Mouse (Mus musculus) regulatory T cell (primary cell): ENCODE measurements at regions not wholly inside any gene's neighbourhood (a gene's known extent, or its start where the extent isn't known, plus 50 kb on each side); places are given as distances from the start of the nearest gene placed in this dataset.

Experiments used
- in situ Hi-C: fragments of 300-600 bp; cut with MboI, MseI; formaldehyde crosslinking; loops from one replicate; pipeline ENCODE4 v1.15.1; 2025; ENCODE audit warnings: high pct_unique_total_duplicates

DNA sequence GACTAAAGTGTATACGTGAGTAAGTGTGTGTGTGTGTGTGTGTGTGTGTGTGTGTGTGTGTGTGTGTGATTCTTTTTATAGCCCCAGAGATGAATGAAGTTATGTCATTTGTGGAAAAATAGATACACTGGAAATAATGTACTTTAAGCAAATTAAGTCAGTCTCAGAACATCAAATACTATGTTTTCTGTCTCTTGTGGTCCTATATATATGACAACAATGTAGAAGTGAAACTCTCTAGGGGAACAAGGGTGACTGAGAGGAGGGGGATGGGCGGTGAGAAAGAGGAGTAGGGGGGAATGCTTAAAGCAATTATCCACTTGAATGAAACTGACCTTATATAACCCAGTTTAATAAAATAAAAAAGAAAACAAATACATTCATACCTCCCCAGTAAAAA lies 285.5 kb downstream of the Pten start:
- in situ Hi-C loops = no loop called here

- in situ Hi-C loops = no loop called here
Measured at GRCm38 (mm10) chr19:33043696-33044095, 286.4 kb downstream of the Pten start.

- in situ Hi-C loops = no loop called here
Measured at GRCm38 (mm10) chr19:33048754-33049442, 291.6 kb downstream of the Pten start.

GRCm38 (mm10) chr19:33053199-33053867 lies 296.0 kb downstream of the Pten start:
- in situ Hi-C loops = no loop called here

DNA sequence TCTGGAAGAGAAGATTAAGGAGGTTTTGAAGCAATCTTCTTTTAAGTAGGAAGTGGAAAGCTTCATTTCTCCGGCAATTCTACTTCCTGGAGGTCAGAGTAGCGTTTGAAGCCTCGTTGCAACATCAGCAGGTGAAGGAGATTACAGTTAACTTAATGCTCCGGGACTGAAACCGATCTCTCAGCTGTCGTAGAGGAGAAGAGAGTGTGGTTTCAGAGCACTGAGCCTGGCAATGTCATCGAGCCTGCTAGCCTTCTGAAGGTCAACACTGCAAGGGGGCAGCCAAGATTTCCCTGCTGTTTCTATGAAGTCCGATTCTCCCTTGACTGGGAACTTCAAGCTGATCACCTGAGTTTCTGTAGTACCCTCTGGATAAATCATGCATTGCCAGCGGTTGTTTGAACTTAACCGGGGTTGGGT lies 299.1 kb downstream of the Pten start:
- in situ Hi-C loops = no loop called here

DNA sequence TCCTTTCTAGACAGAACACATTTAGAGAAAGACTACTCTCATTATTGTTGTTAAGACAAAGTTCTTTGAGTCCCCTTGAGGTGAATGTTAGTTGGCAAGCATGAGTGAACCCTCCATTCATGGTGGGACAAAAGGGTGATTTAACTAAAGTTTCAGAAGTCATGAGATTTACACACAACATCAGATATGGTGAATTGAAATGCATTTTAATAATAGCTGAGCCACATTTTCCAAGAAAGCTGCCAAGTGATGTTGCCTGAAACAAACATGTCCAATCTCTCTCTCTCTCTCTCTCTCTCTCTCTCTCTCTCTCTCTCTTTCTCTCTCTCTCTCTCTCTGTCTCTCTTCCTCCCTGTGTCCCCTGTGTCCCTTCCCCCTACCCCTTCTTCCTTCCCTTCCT lies 303.7 kb downstream of the Pten start:
- in situ Hi-C loops = no loop called here

GRCm38 (mm10) chr19:33062165-33063058 lies 305.1 kb downstream of the Pten start:
- in situ Hi-C loops = no loop called here

DNA sequence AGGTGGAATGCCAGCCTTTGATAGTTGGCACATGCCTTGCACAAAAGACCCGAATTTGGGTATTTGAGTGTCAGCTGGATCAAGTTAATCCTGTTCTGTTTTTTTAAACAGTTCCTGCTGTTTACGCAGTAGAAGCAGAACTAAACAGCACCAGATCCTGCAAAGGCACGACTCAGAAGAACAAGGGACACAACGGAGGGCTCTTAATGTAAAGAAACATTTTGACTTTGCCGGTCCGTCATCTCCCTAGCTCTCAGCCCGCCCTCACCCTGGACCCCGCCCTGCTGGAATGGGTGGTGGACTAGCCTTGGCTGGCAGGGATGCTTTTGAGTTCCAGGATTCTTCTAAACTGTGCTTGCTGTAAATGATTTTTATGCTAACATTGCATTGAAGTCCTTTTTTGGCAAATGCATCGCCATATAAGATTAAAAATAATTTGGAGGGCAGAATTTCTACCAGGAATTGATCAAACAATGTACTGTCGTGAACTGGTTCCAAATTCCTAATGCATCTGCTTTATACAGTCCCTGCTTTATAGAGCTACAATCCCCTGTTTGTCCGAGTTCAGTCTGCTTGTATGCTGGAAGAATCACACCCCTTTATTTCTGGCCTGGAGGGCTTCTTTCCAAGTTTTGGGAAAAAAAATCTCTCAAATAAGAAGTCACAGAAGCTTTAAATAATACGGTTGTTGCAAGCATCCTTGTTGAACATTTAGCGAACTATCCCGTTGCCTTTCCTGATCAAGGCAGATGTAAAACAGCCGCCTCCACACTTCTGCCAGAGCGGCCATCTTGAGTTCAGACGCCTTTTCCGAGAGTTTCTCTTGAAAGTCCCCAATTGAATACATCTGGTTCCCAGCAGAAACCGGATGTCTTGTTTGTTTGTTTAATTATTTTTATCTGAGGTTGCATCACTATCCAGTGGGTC lies 308.2 kb downstream of the Pten start:
- in situ Hi-C loops = no loop called here

GRCm38 (mm10) chr19:33068351-33068955 lies 311.2 kb downstream of the Pten start:
- in situ Hi-C loops = no loop called here

DNA sequence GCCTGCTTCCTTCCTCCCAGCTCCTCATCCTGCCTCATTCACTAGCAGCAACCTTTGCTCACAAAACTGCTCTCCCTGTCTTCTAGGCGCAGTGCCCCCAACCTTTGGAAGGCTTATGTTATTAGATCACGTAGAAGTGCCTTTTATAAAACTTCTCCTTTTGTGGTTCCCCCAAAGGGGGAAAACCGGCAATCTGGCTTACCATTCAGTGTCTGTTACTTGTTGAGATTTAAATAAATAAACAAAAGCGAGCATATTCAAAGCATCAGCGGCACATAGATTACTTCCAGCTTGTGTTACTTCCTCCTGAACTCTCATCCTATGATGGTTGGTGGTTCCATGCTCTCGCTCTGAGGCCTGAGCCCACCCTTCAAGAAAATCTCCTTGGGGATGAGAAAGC lies 312.5 kb downstream of the Pten start:
- in situ Hi-C loops = no loop called here

- in situ Hi-C loops = no loop called here
Measured at GRCm38 (mm10) chr19:33072299-33072698, 315.0 kb downstream of the Pten start.

DNA sequence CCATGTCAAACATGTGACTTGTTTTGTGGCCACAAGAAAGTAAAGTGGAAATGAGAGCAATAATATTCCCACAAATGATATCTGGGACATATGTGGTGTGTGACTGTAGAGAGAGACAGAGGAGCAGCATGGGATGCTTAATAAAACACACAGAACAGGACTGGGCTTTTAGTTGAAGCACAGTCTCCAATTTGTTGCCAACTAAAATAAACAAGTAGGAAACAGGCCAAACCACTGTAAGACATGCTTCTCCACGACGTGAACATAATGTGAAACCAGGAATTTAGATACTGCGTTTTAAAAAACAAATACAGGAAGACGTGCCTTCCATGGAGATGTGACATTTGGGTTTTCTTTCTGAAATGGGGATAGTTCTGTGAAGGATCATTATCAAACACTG lies 317.2 kb downstream of the Rnls start:
- in situ Hi-C loops = no loop called here

DNA sequence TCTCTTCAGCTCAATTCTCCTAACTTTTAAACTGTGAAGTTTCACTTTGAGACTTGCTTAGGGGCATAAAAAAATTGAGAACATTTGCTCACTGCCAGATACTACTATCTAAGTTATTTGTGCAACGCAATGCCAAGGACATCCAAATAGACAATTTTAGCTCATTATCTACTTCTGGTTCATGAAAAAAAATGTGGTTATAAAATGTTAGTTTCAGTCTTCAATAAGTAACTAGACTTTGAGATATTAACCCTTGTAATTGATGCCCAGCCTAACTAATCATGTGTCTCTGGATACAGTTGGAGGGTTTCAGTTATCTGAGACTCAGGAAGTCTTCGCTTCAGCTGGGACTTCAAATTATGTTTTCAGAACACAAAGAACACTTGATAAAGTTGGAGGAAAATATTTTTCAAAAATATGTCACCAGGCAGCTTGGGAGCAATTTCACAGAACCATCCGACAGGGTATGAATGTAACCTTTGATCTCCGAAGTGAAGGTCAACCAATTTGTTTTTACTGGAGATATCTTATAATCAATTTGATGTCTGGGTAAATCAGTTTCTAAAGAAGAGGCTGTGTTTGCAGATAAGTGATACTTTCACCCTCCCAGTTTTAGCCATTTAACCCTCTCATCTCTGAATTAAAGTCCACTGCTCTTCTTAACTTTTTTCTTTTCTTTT lies 313.3 kb downstream of the Rnls start:
- in situ Hi-C loops = no loop called here

DNA sequence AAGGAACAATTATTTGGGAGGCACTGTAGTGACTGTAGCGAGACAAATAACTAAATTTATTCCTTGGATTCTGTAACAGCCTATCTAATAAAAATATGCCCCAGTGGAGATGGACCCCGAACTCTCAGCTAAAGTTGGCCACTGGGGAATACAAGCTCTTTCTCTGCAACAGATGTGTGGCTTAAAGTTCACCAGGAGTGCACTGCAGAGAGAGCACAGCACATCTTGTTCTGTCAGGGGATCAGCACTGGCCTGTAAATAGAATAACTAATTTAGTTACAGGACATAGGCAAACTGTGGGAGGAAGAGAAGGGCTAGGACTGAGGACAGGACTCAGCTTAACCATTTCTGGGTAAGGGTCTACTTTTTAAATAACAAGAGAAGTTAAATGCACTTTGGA lies 312.1 kb downstream of the Rnls start:
- in situ Hi-C loops = no loop called here

DNA sequence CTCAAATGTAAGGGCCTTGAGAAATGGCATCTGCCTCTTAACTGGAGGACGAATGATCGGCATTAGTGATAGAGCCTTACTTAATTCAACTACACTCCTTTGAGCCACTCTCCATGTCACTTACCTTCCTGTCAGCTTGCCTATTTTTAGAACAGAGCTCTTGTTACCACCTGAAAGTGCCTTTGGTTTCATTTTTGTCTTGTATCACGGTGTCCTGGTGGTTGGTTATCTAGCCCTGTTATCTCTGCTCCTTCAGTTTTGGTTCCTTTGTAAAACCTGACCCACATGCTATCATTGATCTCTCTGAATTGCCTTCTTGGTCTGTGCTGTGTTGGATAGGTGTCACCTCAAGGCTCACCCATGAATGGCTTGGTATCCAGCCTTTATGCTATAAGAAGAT lies 310.6 kb downstream of the Rnls start:
- in situ Hi-C loops = no loop called here

GRCm38 (mm10) chr19:33083371-33083770 lies 308.7 kb downstream of the Rnls start:
- in situ Hi-C loops = no loop called here

- in situ Hi-C loops = no loop called here
Measured at GRCm38 (mm10) chr19:33084683-33085082, 307.4 kb downstream of the Rnls start.
